Mouse (Mus musculus) MEL-GATA-1-ER (cell line): ENCODE data around the gene Esd.

Experiments
- DNase-seq: peaks from one replicate; pipeline ENCODE4 v3.0.0-alpha.2; 2012; ENCODE audit warnings: low read depth; ENCODE audit errors: extremely low read depth

Gene Esd

GRCm38 (mm10) chr14:74794931-74795330, 62.8 kb downstream of the Esd start:
- no peak for DNase-seq

GRCm38 (mm10) chr14:74797386-74798062, 65.4 kb downstream of the Esd start:
- no peak for DNase-seq

GRCm38 (mm10) chr14:74798063-74798890, 66.2 kb downstream of the Esd start:
- no peak for DNase-seq
